Mouse (Mus musculus) stomach, embryonic 15.5 days (tissue): ENCODE results near the gene Mboat1. TPM values are rescaled to one million over a fixed set of nuclear protein-coding genes. Genes with fewer than 3 reads are reported as not detected.

Experiments
- ATAC-seq: fragments of 200-750 bp; cut with Nextera tagmentation; 2 replicates; pipeline ENCODE4 v1.8.0; 2017; ENCODE audit warnings: low read depth, moderate number of reproducible peaks, moderate TSS enrichment; ENCODE audit not compliant: insufficient read depth, low FRiP score
- H3K27ac ChIP-seq: fragments of 300-500 bp; sonication (generic); 2 replicates; pipeline ENCODE4 v1.5.1; 2015; ENCODE audit warnings: mild to moderate bottlenecking, inconsistent platforms
- H3K27me3 ChIP-seq: fragments of 300-500 bp; sonication (generic); replicated peaks from 2 replicates; pipeline ENCODE4 v1.6.1; 2015; ENCODE audit warnings: inconsistent platforms
- H3K36me3 ChIP-seq: fragments of 300-500 bp; sonication (generic); 2 replicates; pipeline ENCODE4 v1.6.1; 2015; ENCODE audit warnings: inconsistent platforms
- H3K4me1 ChIP-seq: fragments of 300-500 bp; sonication (generic); 2 replicates; pipeline ENCODE4 v1.6.1; 2015; ENCODE audit warnings: inconsistent platforms
- H3K4me2 ChIP-seq: fragments of 300-500 bp; sonication (generic); 2 replicates; pipeline ENCODE4 v1.6.1; 2015; ENCODE audit warnings: mild to moderate bottlenecking, inconsistent platforms
- H3K4me3 ChIP-seq: fragments of 300-500 bp; sonication (generic); replicated peaks from 2 replicates; pipeline ENCODE4 v1.5.1; 2015; ENCODE audit warnings: inconsistent platforms
- H3K9ac ChIP-seq: fragments of 300-500 bp; sonication (generic); 2 replicates; pipeline ENCODE4 v1.6.1; 2015; ENCODE audit warnings: inconsistent platforms
- H3K9me3 ChIP-seq: fragments of 300-500 bp; sonication (generic); 2 replicates; pipeline ENCODE4 v1.6.1; 2016; ENCODE audit warnings: inconsistent platforms
- WGBS: fragments of 180-500 bp; shearing (Covaris S2); methylation state at CpG from one replicate; pipeline ENCODE4 v1.1.7; 2015; 5-methylcytosine and 5-hydroxymethylcytosine counted together
- polyA plus RNA-seq: library from polyadenylated mRNA; unstranded; fragments of >200 nt; fragmentation: Nextera tagmentation; extraction: Ambion mirVana; gene quantifications from 2 replicates; pipeline ENCODE4 v1.2.1, GENCODE M21; 2015

Gene Mboat1
- polyA plus RNA-seq, 1 experiment from 2014 or later, result 54.3 TPM

DNA sequence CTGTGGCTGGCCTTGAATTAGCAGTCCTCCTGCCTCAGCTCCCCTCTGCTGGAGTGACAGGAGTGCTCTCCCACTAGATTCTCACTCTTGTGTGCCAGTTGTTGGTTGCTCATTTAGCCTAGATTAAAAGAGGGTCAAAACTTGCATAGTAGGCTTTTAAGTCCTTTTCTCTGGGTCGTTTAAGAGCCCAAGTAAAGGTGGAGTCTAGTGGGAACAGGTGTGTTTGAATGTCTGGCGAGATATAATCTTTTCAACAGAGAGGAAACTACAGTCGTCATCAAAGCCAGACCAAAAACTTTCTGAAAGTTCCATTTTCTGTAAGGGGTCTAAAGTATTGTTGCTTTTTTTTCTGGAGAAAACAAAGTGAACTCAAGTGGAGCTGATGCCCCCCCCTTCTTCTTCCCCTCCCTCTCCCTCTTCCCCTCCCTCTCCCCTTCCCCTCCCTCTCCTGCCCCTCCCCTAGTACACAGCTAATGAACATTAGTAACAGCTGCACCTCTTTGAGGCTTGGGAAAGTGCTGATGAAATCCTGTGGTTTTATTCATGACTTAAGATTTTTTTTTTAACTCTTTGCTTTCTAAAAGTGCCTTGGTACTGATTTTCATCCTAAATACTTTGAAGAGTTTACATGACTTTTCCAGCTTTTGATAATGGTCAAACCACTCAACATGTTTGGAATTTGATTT is 55.9 kb downstream of the Mboat1 start:
- Histone ChIP-seq H3K4me1 (no peaks in the 10 kb centered on the region), H3K4me3 (no peak overlapping the region), H3K27ac (peak overlapping the region; percentile 44; the same call in 1 of the 2 replicates), H3K9ac (no peak overlapping the region), H3K36me3 (no peaks in the 10 kb centered on the region), H3K9me3 (no peaks in the 10 kb centered on the region), H3K27me3 (no peaks in the 10 kb centered on the region), H3K4me2 (no peak overlapping the region)
- 33% methylated on average over 3 of the region's 3 CpGs for WGBS
- ATAC-seq, result peak; percentile 50; the same call in 1 of the 2 replicates

DNA sequence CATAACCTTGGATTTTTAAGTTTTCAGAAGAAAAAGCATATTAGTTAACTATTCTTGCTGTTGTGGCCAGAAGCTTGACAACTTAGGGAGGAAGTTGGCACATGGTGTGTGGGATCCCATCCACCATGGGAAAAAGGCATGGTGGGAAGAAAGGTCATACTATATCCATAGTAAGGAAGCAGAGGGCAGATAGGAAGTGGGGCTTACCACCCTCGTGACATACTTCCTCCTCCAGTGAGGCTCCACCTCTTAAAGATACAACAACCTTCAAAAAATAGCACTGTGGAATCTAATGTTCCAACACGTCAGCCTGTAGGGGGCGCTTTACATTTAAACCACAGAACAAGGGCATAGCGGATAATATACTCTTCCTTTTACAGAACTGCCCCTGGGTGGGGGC is 57.1 kb downstream of the Mboat1 start:
- Histone ChIP-seq H3K4me2 (no peak overlapping the region), H3K9ac (no peak overlapping the region), H3K27ac (no peak overlapping the region), H3K4me3 (no peak overlapping the region), H3K9me3 (no peaks in the 10 kb centered on the region), H3K27me3 (no peaks in the 10 kb centered on the region), H3K4me1 (no peaks in the 10 kb centered on the region), H3K36me3 (no peaks in the 10 kb centered on the region)
- ATAC-seq, result no peak
- WGBS, result 60% methylated on average over 4 of the region's 4 CpGs

DNA sequence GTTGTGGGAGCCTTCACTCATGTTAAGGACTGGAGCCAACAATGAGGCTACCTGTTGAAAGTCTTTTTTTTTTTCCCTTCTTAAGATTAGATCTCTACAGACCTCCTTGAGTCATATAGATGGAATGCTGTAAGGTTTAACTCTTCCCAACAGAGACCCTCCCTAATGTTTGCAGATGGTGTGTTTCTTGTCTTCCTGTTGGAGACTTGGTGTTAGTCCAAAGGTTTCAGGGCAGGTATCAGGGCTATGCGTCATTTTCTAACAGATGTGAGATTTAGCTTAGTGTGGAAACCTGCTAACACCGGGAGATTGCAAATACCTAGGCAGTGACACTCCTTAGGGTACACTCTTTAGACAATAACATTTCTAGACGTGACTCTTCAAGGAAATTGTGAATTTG is 58.5 kb downstream of the Mboat1 start:
- Histone ChIP-seq H3K4me2 (no peak overlapping the region), H3K27ac (0 out of 2 replicates have a peak overlapping the region, but pooled peaks have one; percentile 31), H3K4me3 (no peak overlapping the region), H3K9ac (no peak overlapping the region), H3K27me3 (no peaks in the 10 kb centered on the region), H3K9me3 (no peaks in the 10 kb centered on the region), H3K4me1 (peaks cover 3% of the 10 kb centered on the region; the same call in 1 of the 2 replicates), H3K36me3 (no peaks in the 10 kb centered on the region)
- 40% methylated on average over 3 of the region's 3 CpGs for WGBS
- ATAC-seq, result peak; percentile 71; the same call in 1 of the 2 replicates

DNA sequence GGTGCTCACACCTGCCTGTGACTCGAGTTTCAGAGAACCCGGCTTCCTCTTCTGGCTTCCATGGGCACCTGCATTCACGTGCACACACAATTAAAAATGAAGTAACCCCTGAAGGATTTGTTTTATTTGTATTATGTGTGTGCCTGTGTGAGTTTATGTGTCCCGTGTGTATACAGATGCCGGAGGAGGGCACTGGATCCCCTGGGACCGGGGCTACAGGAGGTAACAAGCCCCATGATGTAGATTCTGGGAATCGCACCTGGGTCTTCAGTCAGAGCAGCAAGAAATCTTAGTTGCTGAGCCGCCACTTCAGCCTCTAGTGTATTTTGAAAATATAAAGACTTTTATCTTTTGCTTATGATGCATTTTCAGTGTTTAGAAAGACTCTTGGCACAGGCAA is 60.4 kb downstream of the Mboat1 start:
- 83% methylated on average over 8 of the region's 8 CpGs for WGBS
- no peak for ATAC-seq
- no peak overlapping the region for H3K9ac ChIP-seq
- H3K4me3 ChIP-seq, result no peak overlapping the region
- no peaks in the 10 kb centered on the region for H3K36me3 ChIP-seq
- peaks cover 3% of the 10 kb centered on the region; the same call in 1 of the 2 replicates for H3K4me1 ChIP-seq
- H3K9me3 ChIP-seq, result no peaks in the 10 kb centered on the region
- H3K27me3 ChIP-seq, result no peaks in the 10 kb centered on the region
- H3K27ac ChIP-seq, result no peak overlapping the region
- H3K4me2 ChIP-seq, result no peak overlapping the region

DNA sequence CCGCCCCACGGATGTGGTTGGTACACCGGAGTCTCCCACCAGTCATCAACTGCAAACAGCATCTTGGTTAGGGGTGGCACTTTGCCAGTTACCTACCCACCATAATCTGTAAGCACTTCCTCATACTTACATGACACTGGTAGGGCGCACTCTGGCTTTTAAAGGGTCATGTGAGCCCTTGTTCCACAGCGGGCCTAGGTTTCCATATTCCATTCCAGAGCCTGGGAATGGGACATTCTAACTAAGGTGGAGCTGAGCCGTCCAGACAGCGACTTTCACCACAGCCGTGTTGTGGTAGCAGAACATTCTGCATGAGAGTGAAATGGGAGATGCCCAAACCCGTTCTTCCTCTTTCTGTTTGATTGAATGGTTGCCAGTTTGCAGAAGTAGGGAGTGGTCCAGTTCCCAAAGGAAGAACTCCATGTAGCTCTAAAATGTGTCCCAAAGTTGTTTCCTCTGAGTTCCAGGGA is 61.8 kb downstream of the Mboat1 start:
- Histone ChIP-seq H3K27ac (peak overlapping the region; percentile 38), H3K36me3 (no peaks in the 10 kb centered on the region), H3K9ac (no peak overlapping the region), H3K9me3 (no peaks in the 10 kb centered on the region), H3K4me2 (no peak overlapping the region), H3K4me3 (no peak overlapping the region), H3K27me3 (no peaks in the 10 kb centered on the region), H3K4me1 (peaks cover 3% of the 10 kb centered on the region; the same call in 1 of the 2 replicates)
- 70% methylated on average over 9 of the region's 9 CpGs for WGBS
- ATAC-seq, result no peak

DNA sequence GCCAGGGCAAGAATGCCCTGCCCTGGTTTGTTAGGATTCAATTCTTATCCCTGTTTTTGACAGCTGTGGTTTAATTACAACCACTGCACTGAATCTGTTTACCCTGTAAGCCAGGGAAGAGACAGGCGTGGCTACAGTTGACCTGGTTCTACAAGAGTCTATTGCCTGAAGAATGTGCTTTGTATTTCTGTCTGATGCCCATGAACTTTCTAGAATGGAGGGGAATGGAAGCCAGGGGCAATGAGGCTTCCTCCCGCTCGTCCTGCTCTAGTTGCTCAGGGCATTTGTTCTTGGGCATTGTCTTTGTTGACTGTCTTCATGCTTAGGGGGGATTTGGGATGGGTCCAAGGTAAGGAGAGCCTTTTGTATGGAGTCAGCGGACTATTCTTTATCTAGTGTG is 63.5 kb downstream of the Mboat1 start:
- H3K9ac ChIP-seq, result no peak overlapping the region
- no peaks in the 10 kb centered on the region for H3K36me3 ChIP-seq
- H3K4me3 ChIP-seq, result no peak overlapping the region
- H3K27ac ChIP-seq, result no peak overlapping the region
- peaks cover 3% of the 10 kb centered on the region; the same call in 1 of the 2 replicates for H3K4me1 ChIP-seq
- WGBS, result 79% methylated on average over 4 of the region's 4 CpGs
- ATAC-seq, result no peak
- H3K4me2 ChIP-seq, result no peak overlapping the region
- H3K9me3 ChIP-seq, result no peaks in the 10 kb centered on the region
- no peaks in the 10 kb centered on the region for H3K27me3 ChIP-seq

DNA sequence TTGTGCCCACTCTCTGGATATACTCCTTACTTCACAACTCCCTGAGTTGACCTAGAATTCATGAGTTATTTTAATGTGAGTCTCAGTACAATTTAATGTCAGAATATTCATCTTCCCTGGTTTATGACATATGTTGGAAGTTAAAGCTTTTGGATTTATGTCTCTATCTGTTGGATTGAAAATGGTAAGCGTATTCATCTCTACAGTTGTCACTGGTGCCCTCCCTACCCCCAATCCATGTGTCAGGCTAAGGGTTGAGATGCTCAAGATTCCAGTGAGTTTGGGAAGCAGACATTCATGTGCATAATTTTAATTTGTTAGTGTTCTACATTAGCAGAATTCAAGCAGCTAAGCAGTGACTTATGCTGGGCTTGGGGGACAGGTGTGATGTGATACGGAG is 64.4 kb downstream of the Mboat1 start:
- no peak overlapping the region for H3K9ac ChIP-seq
- 89% methylated on average over 2 of the region's 2 CpGs for WGBS
- no peaks in the 10 kb centered on the region for H3K36me3 ChIP-seq
- no peak overlapping the region for H3K4me3 ChIP-seq
- H3K4me2 ChIP-seq, result no peak overlapping the region
- ATAC-seq, result no peak
- H3K9me3 ChIP-seq, result no peaks in the 10 kb centered on the region
- H3K4me1 ChIP-seq, result peaks cover 3% of the 10 kb centered on the region; the same call in 1 of the 2 replicates
- no peak overlapping the region for H3K27ac ChIP-seq
- H3K27me3 ChIP-seq, result no peaks in the 10 kb centered on the region

DNA sequence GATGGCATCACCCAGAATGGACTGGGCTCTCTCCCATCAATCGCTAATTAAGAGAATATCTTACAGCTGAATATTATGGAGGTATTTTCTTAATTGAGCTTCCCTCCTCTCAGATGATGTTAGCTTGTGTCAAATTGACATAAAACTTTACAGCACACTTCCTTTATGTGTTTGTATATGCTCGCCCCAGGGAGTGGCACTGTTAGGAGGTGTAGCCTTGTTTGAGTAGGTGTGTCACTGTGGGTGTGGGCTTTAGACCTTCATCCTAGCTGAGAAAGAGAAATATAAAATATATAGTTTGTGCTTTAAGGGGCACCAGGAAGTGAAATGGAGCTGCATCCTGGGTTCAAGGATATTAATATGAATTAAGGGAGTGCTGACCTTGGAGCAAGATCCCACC is 66.7 kb downstream of the Mboat1 start:
- H3K9me3 ChIP-seq, result no peaks in the 10 kb centered on the region
- H3K4me1 ChIP-seq, result peaks cover 3% of the 10 kb centered on the region; the same call in 1 of the 2 replicates

DNA sequence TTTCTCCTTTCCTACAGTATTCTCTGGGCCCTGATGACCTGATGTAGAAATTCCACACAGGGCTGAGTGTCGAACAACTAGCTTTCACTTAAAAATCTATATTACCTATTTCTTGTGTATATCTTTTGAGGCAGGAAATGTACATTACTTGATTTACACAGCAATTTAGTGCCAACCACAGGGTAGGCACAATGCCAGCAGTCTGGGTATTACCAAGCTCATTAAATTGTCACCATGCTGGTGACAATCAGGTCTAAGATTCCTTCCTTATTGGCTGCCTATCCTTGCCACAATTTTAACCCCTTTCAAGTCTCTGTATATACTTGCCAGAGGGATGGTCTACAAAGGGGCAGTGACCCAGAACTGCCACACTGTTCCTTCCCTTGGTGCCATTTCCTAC is 71.9 kb downstream of the Mboat1 start:
- Histone ChIP-seq H3K36me3 (no peaks in the 10 kb centered on the region), H3K9me3 (no peaks in the 10 kb centered on the region), H3K9ac (no peak overlapping the region), H3K27me3 (no peaks in the 10 kb centered on the region), H3K4me2 (no peak overlapping the region), H3K4me1 (no peaks in the 10 kb centered on the region), H3K4me3 (no peak overlapping the region), H3K27ac (no peak overlapping the region)
- WGBS, result 72% methylated on average over 1 of the region's 1 CpGs
- ATAC-seq, result no peak

More for the DNA sequence above, 66.7 kb downstream of the Mboat1 start:
- 0 out of 2 replicates have a peak, but pooled peaks have one; percentile 54 for ATAC-seq
- H3K36me3 ChIP-seq, result no peaks in the 10 kb centered on the region
- no peak overlapping the region for H3K9ac ChIP-seq
- H3K4me3 ChIP-seq, result no peak overlapping the region
- no peak overlapping the region for H3K4me2 ChIP-seq
- 78% methylated on average over 2 of the region's 2 CpGs for whole genome bisulfite sequencing
- H3K27ac ChIP-seq, result no peak overlapping the region
- H3K27me3 ChIP-seq, result no peaks in the 10 kb centered on the region

DNA sequence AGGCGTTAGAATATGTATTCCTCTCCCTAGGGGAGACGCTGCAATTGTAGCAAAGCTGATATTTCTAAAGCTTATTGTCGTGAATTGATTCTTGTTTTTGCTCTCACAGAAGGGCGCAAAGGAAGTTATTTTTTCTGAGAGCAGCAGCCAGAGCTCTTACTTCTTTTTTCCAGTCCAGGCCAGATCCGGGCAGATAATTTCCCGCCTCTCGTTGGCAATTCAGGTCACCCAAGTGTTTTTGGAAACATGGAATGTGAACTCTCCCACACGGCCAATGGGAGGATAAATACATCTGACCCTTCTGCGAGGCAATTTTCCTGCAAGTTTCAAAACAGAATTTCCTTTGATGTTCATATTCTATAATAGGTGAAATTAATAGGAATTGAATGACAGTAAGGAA is 77.0 kb downstream of the Mboat1 start:
- Histone ChIP-seq H3K9me3 (no peaks in the 10 kb centered on the region), H3K4me3 (no peak overlapping the region), H3K27me3 (no peaks in the 10 kb centered on the region), H3K4me1 (no peaks in the 10 kb centered on the region), H3K36me3 (no peaks in the 10 kb centered on the region), H3K9ac (no peak overlapping the region), H3K27ac (no peak overlapping the region), H3K4me2 (no peak overlapping the region)
- no peak for ATAC-seq
- 70% methylated on average over 9 of the region's 9 CpGs for WGBS

DNA sequence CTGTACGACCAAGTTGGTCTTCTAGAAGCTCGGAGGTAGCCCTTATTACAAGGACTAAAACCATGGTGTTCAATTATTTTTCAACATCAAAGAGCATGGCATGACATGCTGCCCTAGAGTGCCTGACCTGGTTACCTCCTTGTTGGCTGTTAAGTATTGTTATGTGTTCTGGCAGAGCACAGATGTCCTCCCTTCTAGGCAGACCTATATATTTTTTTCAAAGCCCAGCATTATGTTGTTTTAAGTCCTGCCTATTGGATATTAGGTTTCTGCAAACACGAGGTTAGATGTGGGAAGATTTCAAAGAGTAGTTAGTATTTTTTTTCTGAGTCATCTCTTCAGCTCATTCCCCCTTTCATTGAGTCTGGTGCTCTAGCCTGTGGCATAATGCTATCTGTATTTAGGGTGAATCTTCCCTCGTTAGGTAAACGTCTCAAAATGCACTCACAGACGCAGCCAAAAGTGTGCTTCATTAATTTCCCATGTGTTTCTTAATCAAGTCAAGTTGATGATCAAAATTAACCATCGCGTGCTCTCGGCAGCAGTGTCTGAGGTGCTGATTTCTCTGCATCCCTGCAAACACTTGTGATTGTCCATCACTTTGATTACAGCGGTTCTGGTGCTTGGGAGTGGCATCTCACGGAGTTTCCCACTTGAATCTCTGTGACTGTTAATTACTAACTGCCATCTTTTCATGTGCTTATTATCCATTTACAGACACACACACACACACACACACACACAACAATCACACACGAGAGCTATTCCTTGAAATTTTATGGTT is 81.5 kb downstream of the Mboat1 start:
- Histone ChIP-seq H3K27ac (no peak overlapping the region), H3K27me3 (no peaks in the 10 kb centered on the region), H3K4me1 (no peaks in the 10 kb centered on the region), H3K9ac (no peak overlapping the region), H3K9me3 (no peaks in the 10 kb centered on the region), H3K4me2 (no peak overlapping the region), H3K4me3 (no peak overlapping the region), H3K36me3 (no peaks in the 10 kb centered on the region)
- WGBS, result 81% methylated on average over 12 of the region's 12 CpGs
- no peak for ATAC-seq

DNA sequence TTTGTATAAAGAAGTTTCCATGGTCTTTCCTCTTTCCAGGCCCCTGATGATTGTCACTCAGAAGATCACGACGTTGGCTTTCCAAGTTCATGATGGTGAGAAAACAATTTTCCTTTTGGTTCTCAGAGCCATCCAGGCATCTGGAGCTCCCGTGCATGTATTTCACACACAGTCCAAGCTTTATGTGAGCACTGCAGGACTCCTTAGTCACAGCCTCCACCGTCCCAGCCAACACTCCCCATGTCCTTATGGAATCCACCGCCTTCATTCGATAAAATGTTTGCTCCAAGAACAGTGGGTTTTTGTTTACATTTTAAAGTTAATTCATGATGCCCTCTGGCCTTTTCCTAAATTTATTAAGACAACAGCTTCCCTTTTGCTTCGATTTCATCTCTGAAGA is 83.3 kb downstream of the Mboat1 start:
- no peaks in the 10 kb centered on the region for H3K4me1 ChIP-seq
- 58% methylated on average over 7 of the region's 7 CpGs for WGBS
- H3K36me3 ChIP-seq, result peaks cover 7% of the 10 kb centered on the region; the same call in 1 of the 2 replicates
- H3K27ac ChIP-seq, result no peak overlapping the region
- no peak overlapping the region for H3K9ac ChIP-seq
- no peak overlapping the region for H3K4me2 ChIP-seq
- no peaks in the 10 kb centered on the region for H3K27me3 ChIP-seq
- no peak for ATAC-seq
- no peaks in the 10 kb centered on the region for H3K9me3 ChIP-seq
- no peak overlapping the region for H3K4me3 ChIP-seq
